ENCODE assay signal across 9 mouse cellular contexts in genomic region chr5:39437463-39438201, GRCm38 (mm10).
DNase-seq lines count a peak whose midpoint lies in the region; ATAC-seq and TF ChIP-seq lines count a peak whose summit lies in the region.
"Had no signal": no experiment of that assay in that cellular context is flagged by ENCODE, and none has a peak within 500 bp of the region (broad histone marks: within the 10 kb centered on the region; RNA-seq: fewer than 3 reads in every experiment).

No protein-coding gene starts in this region.

- no peaks in the 10 kb centered on the region for H3K36me3 ChIP-seq in hindbrain, postnatal 0 days (ENCODE audit: insufficient read depth, low read length)

- intact Hi-C loops in heart, postnatal 14 days (cut with DNase I): no loop called here

- H3K9ac ChIP-seq in hindbrain, postnatal 0 days (replicated peaks; ENCODE audit: low read length): no peak overlapping the region

- no peak overlapping the region for H3K27ac ChIP-seq in hindbrain, postnatal 0 days

- no peak for ATAC-seq in hindbrain, postnatal 0 days
- ATAC-seq: Patski had no signal

- H3K27me3 ChIP-seq in hindbrain, postnatal 0 days (ENCODE audit: insufficient read depth, low read length): no peaks in the 10 kb centered on the region
- H3K27me3 ChIP-seq: Patski had no signal

- no peak overlapping the region for H3K4me2 ChIP-seq in hindbrain, postnatal 0 days (ENCODE audit: low read depth, low read length)

- peak; percentile 18 to 59 for DNase-seq in adrenal gland, adult (ENCODE audit: inconsistent age in 2 of 2, low spot score in 1 of 2)
- DNase-seq in adrenal gland, postnatal 25 days: no peak
- DNase-seq in adrenal gland, postnatal 10 days: peak; percentile 17
- DNase-seq in heart, postnatal 14 days: peak; percentile 49 to 50
- peak; percentile 38 for DNase-seq in large intestine, adult 2 months (ENCODE audit: low read depth, low spot score)
- no peak for DNase-seq in hindbrain, postnatal 0 days (ENCODE audit: low spot score)
- no peak for DNase-seq in cerebellum, adult 11-12 months
- no peak for DNase-seq in cerebellum, adult 8-10 months

- no peak overlapping the region for H3K4me3 ChIP-seq in hindbrain, postnatal 0 days (ENCODE audit: low read length)

- no peak for TF ChIP-seq CTCF in hindbrain, postnatal 0 days (IDR thresholded peaks at IDR 0.05; ENCODE audit: low read depth)

- 3% methylated on average over 4 of the region's 4 CpGs for WGBS in large intestine, adult 2 months
- WGBS in hindbrain, postnatal 0 days: 73% methylated on average over 4 of the region's 4 CpGs

- H3K4me1 ChIP-seq in hindbrain, postnatal 0 days (ENCODE audit: insufficient read depth, low read length): no peaks in the 10 kb centered on the region

- H3K9me3 ChIP-seq in hindbrain, postnatal 0 days (ENCODE audit: low read length): no peaks in the 10 kb centered on the region

Comparison
In these comparisons a context has a peak if more than half of its experiments do, and no peak if none do; other contexts are left out.
1. DNase-seq: peak in adrenal gland, adult (2 of 2), adrenal gland, postnatal 10 days (single experiment), heart, postnatal 14 days (2 of 2) and large intestine, adult 2 months (single experiment); none in adrenal gland, postnatal 25 days (single experiment), hindbrain, postnatal 0 days (single experiment), cerebellum, adult 11-12 months (single experiment) and cerebellum, adult 8-10 months (single experiment).